Mouse (Mus musculus): Measurements from ENCODE around the gene Plin1.

Plin1 gene

GRCm38 (mm10) chr7:79732622-79733021 is at the start of gene Plin1:
TSS of gene Plin1 (minus strand) at chr7:79732903.
- DNase-seq (ENCODE audit: low spot score): no peak

GRCm38 (mm10) chr7:79782516-79782855 is 49.8 kb upstream of the Plin1 start:
- no peak for DNase-seq (ENCODE audit: low spot score)

- DNase-seq (ENCODE audit: low spot score): no peak
These were observed 49.3 kb upstream of the Plin1 start for GRCm38 (mm10) chr7:79781826-79782515.

GRCm38 (mm10) chr7:79780647-79781626 is 48.2 kb upstream of the Plin1 start:
- DNase-seq (ENCODE audit: low spot score): peak; percentile 60

GRCm38 (mm10) chr7:79771561-79772512 is 39.1 kb upstream of the Plin1 start:
- no peak for DNase-seq (ENCODE audit: low spot score)

- DNase-seq (ENCODE audit: low spot score): no peak
These were observed 37.0 kb upstream of the Plin1 start for GRCm38 (mm10) chr7:79769664-79770063.

- DNase-seq (ENCODE audit: low spot score): no peak
These were observed 33.3 kb upstream of the Plin1 start for GRCm38 (mm10) chr7:79765991-79766390.

GRCm38 (mm10) chr7:79762106-79762505 is 29.4 kb upstream of the Plin1 start:
- no peak for DNase-seq (ENCODE audit: low spot score)

- DNase-seq (ENCODE audit: low spot score): no peak
These were observed 28.6 kb upstream of the Plin1 start for GRCm38 (mm10) chr7:79761124-79761876.

GRCm38 (mm10) chr7:79759766-79760165 is 27.1 kb upstream of the Plin1 start:
- DNase-seq (ENCODE audit: low spot score): no peak

GRCm38 (mm10) chr7:79758176-79758575 is 25.5 kb upstream of the Plin1 start:
- DNase-seq (ENCODE audit: low spot score): no peak

GRCm38 (mm10) chr7:79756334-79756733 is 23.6 kb upstream of the Plin1 start:
- no peak for DNase-seq (ENCODE audit: low spot score)

- DNase-seq (ENCODE audit: low spot score): no peak
These were observed 16.8 kb upstream of the Plin1 start for GRCm38 (mm10) chr7:79749511-79749910.

- DNase-seq (ENCODE audit: low spot score): no peak
These were observed 15.0 kb upstream of the Plin1 start for GRCm38 (mm10) chr7:79747659-79748058.

GRCm38 (mm10) chr7:79744585-79744984 is 11.9 kb upstream of the Plin1 start:
- no peak for DNase-seq (ENCODE audit: low spot score)

GRCm38 (mm10) chr7:79744051-79744450 is 11.3 kb upstream of the Plin1 start:
- DNase-seq (ENCODE audit: low spot score): no peak

GRCm38 (mm10) chr7:79742659-79743536 is 10.2 kb upstream of the Plin1 start, which contains the start of the genes Pex11a and Wdr93:
TSS of gene Pex11a (minus strand) at chr7:79743131.
TSS of gene Wdr93 (plus strand) at chr7:79743163.
- peak; percentile 82 for DNase-seq (ENCODE audit: low spot score)

GRCm38 (mm10) chr7:79742277-79742658 is 9.6 kb upstream of the Plin1 start:
- no peak for DNase-seq (ENCODE audit: low spot score)

GRCm38 (mm10) chr7:79740279-79740678 is 7.6 kb upstream of the Plin1 start:
- DNase-seq (ENCODE audit: low spot score): no peak

- DNase-seq (ENCODE audit: low spot score): no peak
These were observed 6.2 kb upstream of the Plin1 start for GRCm38 (mm10) chr7:79738913-79739312.
